Mouse (Mus musculus) adrenal gland, postnatal 4 days (tissue): ENCODE data around the gene Srrt. TPM values are rescaled to one million over a fixed set of nuclear protein-coding genes. Genes with fewer than 3 reads are reported as not detected.
"Not testable (repeated sequence)": the region's sequence is repeated elsewhere in the genome, so short reads cannot be mapped to it uniquely, and the experiment has no call there.

ENCODE experiments used
- DNase-seq, 2 experiments: peaks; one replicate each; pipeline ENCODE4 v3.0.0; 2021 to 2022; ENCODE audit warnings: low spot score in 2 of 2, mixed read lengths in 2 of 2
- total RNA-seq, 2 experiments: library from RNA; stranded (reverse); gene quantifications; 2 replicates each; pipeline ENCODE4 v1.2.3; 2021

Srrt gene
- total RNA-seq, 2 experiments from 2014 or later: 236 to 269 TPM

DNA sequence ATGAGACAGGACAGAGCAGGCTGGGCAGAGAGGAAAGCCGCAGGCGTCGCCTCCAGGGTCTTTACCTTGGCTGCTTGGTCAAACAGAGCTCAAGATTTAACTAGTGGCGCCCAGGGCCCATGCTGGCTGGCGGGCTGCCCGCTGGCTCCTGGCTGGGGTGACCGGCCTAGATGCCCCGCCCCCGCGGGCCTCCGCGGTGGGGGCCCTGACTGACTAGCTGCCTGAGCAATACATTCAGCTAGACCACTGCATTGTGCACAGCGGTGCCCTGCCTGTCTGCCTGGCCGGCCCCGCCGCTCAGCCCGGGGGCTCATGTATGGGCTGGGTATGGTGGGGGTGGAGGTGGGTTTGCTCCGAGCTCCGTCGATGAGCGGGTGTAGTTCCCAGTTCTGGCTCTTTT lies 6.2 kb downstream of the Srrt start:
- DNase-seq: no peak

DNA sequence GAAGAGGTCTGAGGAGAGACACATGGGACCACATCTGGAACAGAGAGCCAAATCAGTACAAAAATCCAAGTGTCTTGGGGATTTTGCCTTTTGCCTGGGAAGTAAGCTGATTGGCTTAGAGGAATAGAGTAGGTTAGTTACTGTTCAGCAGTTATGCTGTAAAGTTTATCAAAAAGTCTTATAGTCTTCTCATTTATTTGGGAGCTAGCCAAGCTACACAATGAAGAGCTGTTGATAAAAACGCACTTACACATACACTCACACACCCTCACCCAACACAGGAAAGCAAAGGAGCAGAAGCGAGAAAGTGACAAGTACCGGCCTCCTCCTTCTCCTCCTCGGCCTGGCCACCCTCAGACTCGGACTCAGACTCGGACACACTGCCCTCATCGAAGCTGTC lies 8.2 kb downstream of the Srrt start:
- DNase-seq: no peak

- no peak for DNase-seq
Measured at GRCm38 (mm10) chr5:137297126-137297525, 10.3 kb downstream of the Srrt start.

DNA sequence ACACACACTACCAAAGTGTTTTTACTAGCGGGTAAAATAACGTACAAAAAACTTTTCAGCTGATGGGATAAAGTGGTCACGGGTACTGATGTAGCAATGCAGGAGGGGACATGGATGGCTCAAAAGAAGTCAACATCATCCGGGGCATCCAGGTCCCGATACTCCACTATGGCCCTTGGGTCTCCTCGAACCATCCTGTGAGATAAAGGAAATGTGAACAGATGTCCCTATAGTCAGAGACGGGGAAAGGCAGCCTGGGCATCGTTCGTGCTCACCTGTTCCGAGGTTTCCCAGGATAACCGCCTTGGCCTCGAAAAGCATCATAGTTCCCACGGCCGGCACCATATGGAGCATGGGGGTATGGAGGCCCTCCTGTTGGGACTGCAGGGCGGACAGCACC lies 11.8 kb downstream of the Srrt start:
- no peak for DNase-seq

DNA sequence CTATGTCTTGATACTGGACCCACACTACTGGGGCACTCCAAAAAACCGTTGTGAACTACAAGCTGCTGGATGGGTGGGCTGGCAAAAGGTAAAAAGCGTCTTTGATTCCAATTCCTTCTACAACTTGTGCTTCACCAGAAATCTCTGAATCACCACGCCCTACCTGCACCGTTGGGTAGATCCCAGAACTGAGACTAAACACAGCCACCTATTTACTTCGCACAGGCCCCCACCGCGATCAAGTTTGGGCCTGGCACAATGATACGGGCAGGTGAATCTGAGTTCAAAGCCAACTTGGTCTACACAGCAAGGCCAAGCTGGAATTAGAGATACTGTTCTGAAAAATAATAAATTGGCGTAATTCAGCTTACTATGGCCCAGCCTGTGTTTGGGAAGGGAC lies 12.2 kb downstream of the Srrt start:
- DNase-seq: no peak

- no peak for DNase-seq
Measured at GRCm38 (mm10) chr5:137294744-137295093, 12.8 kb downstream of the Srrt start.

- peak; percentile 83 to 90 for DNase-seq
Measured at GRCm38 (mm10) chr5:137293839-137294743, 13.4 kb downstream of the Srrt start, which contains the start of gene Ufsp1. Gene Ufsp1 (plus strand): TSS chr5:137294629.

DNA sequence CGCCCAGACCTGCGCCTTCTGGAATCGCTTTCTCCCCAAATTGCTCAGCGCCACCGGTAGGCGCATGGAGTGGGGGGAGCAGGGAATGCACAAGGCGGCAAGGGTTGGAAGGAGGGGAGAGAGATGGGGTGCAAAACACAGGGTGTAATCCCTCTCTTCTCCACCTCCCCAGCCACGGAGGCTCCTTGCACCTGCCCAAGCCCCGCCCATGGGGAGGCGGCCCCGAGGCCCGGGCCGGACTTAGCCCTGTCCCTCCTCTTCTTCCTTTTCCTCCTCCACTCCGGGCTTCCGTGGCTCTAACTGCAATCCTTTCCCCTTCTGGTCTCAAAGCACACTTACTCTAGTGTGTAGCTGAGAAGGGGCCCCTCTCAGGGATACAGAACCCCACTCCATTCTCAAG lies 14.2 kb downstream of the Srrt start:
- peak; percentile 57 to 63 for DNase-seq

GRCm38 (mm10) chr5:137291381-137291926 lies 16.0 kb downstream of the Srrt start:
- DNase-seq: no peak

DNA sequence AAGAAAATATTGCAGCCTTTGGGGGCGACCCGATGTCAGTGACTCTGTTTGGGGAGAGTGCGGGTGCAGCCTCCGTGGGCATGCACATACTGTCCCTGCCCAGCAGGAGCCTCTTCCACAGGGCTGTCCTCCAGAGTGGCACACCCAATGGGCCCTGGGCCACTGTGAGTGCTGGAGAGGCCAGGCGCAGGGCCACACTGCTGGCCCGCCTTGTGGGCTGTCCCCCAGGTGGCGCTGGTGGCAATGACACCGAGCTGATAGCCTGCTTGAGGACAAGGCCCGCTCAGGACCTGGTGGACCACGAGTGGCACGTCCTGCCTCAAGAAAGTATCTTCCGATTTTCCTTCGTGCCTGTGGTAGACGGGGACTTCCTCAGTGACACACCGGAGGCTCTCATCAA lies 16.8 kb downstream of the Srrt start:
- peak in 1 of 2 experiments; percentile 50 for DNase-seq

- DNase-seq: no peak
Measured at GRCm38 (mm10) chr5:137289591-137290365, 17.7 kb downstream of the Srrt start.

GRCm38 (mm10) chr5:137288999-137289470 lies 18.4 kb downstream of the Srrt start:
- DNase-seq: no peak

GRCm38 (mm10) chr5:137287953-137288743 lies 19.3 kb downstream of the Srrt start:
- DNase-seq: no peak

- DNase-seq: no peak
Measured at GRCm38 (mm10) chr5:137287032-137287952, 20.2 kb downstream of the Srrt start, which contains the start of gene Ache. Gene Ache (plus strand): TSS chr5:137287519.

DNA sequence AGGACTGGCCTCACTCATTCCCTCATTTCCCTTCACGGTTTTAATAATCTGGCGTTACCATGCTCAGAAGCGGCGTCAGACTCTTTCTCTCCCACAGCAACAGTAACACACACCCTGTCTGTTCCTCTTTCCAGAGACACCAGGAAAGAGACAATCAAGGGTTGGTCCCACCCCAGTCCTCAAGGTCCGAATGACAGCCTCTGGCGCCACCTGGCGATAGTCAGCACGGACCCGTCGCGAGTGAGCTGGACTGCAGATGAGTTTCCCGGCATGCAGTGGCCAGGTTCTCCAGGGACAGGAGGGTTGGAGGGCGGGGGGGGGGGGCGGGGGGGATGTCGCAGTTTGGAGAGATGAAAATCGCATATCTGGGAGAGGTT lies 20.8 kb downstream of the Srrt start:
- peak; percentile 70 to 76 for DNase-seq

DNA sequence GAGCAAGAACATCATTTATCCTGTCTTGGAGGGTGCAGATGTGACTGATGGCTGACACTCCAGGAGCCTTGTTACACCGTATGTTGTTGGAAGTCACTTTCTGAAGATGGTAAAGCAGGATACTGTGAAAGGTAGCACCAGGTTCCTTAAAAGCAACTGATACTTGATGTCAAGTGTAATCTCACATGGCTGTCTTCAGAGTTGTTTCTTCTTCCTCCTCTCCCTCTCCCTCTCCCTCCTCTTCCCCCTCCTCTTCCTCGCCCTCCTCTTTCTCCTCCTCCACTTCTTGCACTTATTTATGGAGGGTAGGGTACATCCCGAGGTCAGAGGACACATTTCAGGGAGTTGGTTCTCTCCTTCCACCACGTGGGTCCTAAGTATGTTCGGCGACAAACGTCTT lies 21.5 kb downstream of the Srrt start:
- DNase-seq: no peak

DNA sequence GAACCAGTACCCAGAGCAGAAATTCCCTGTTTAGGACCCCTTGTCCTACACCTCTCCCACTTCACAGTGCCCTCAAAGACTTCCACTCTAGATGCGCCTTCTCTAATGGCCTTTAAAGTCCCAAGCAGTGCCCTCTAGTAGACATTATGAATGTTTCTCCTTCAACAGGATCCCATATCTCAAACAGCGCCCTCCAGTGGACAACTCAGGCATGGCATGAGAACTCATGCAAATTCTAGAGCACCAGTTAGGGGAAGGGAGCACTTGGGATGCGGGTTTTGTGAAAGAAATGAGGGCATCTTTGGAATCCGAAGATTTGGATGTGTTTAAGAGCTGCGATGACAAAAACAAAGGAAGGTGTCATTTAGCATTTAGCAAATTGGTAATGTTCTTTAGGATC lies 22.4 kb downstream of the Srrt start:
- DNase-seq: peak in 1 of 2 experiments; percentile 47

DNA sequence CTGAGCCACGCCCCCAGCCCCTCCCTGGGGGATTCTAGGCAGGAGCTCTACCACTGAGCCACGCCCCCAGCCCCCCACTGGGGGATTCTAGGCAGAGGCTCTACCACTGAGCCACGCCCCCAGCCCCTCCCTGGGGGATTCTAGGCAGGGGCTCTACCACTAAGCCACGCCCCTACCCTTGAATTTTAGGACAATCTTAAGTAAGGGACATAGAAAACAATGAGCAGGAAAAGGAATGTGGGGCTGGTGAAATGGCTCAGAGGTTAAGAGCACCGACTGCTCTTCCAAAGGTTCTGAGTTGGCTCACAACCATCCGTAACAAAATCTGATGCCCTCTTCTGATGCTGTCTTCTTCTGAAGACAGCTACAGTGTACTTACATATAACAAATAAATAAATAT lies 23.1 kb downstream of the Srrt start:
- not testable (repeated sequence) for DNase-seq

- DNase-seq: no peak
Measured at GRCm38 (mm10) chr5:137277360-137278342, 29.8 kb downstream of the Srrt start.
